Mouse (Mus musculus) olfactory bulb, adult 2 months (tissue): Measurements from ENCODE around the gene Ptov1. TPM values are rescaled to one million over a fixed set of nuclear protein-coding genes. Genes with fewer than 3 reads are reported as not detected.

Experiments
- H3K27ac ChIP-seq: fragments of 200-500 bp; 2 replicates; pipeline ENCODE4 v1.5.1; 2012; ENCODE audit warnings: low read depth, low read length; ENCODE audit not compliant: insufficient read depth
- H3K4me1 ChIP-seq: fragments of 200-500 bp; 2 replicates; pipeline ENCODE4 v1.6.1; 2012; ENCODE audit warnings: low read length; ENCODE audit not compliant: control insufficient read depth, insufficient read depth
- H3K4me3 ChIP-seq: fragments of 200-500 bp; 2 replicates; pipeline ENCODE4 v1.5.1; 2012; ENCODE audit warnings: mild to moderate bottlenecking, low read depth, low read length, moderate library complexity; ENCODE audit not compliant: insufficient read depth
- CTCF ChIP-seq: fragments of 200-500 bp; IDR thresholded peaks from 2 replicates; pipeline ENCODE4 v1.5.1; 2012; ENCODE audit warnings: low read depth, mild to moderate bottlenecking, low read length, moderate library complexity; ENCODE audit not compliant: insufficient read depth
- POLR2A ChIP-seq: fragments of 200-500 bp; IDR thresholded peaks from 2 replicates; pipeline ENCODE4 v1.6.1; 2012; ENCODE audit warnings: mild to moderate bottlenecking, low read depth, low read length, moderate library complexity; ENCODE audit not compliant: insufficient read depth
- WGBS: fragments of 180-500 bp; shearing (Covaris S2); methylation state at CpG from one replicate; pipeline ENCODE4 v1.1.7; 2018; 5-methylcytosine and 5-hydroxymethylcytosine counted together
- polyA plus RNA-seq: library from polyadenylated mRNA; stranded (reverse); fragments of >200 nt; gene quantifications from 2 replicates; pipeline ENCODE4 v1.2.4, GENCODE M21; 2012; ENCODE audit warnings: low replicate concordance; ENCODE audit not compliant: missing spikeins, insufficient read depth, insufficient read length

Gene Ptov1
- not detected in 2 replicates for polyA plus RNA-seq

- TF ChIP-seq CTCF (no peak), POLR2A (no peak)
- peak within 1 kb of the TSS; percentile 93 for H3K27ac ChIP-seq
- 4% methylated on average over 29 of the region's 29 CpGs for WGBS
- H3K4me1 ChIP-seq = peaks cover 35% of the 10 kb centered on the region
- H3K4me3 ChIP-seq = peak within 1 kb of the TSS; percentile 83
These were observed at the start of gene Ptov1 for GRCm38 (mm10) chr7:44869697-44870528. Gene Ptov1 (minus strand): TSS chr7:44869788.

GRCm38 (mm10) chr7:44919127-44919526, 49.5 kb upstream of the Ptov1 start:
- H3K27ac ChIP-seq = no peak overlapping the region
- 48% methylated on average over 5 of the region's 5 CpGs for WGBS
- no peak for TF ChIP-seq CTCF
- TF ChIP-seq POLR2A = no peak

GRCm38 (mm10) chr7:44918219-44918618, 48.6 kb upstream of the Ptov1 start:
- Histone ChIP-seq H3K4me1 (peaks cover 35% of the 10 kb centered on the region), H3K27ac (peak overlapping the region; percentile 85), H3K4me3 (no peak overlapping the region)
- TF ChIP-seq POLR2A = no peak
- TF ChIP-seq CTCF = no peak
- WGBS = 56% methylated on average over 3 of the region's 3 CpGs

More at GRCm38 (mm10) chr7:44919127-44919526, 49.5 kb upstream of the Ptov1 start:
- peaks cover 35% of the 10 kb centered on the region for H3K4me1 ChIP-seq
- no peak overlapping the region for H3K4me3 ChIP-seq

GRCm38 (mm10) chr7:44916881-44917280, 47.3 kb upstream of the Ptov1 start:
- no peak for TF ChIP-seq CTCF
- TF ChIP-seq POLR2A = no peak
- WGBS = 83% methylated on average over 4 of the region's 4 CpGs
- Histone ChIP-seq H3K4me3 (no peak overlapping the region), H3K4me1 (peaks cover 31% of the 10 kb centered on the region), H3K27ac (peak overlapping the region; percentile 85; the same call in 1 of the 2 replicates)

- 69% methylated on average over 6 of the region's 6 CpGs for WGBS
- TF ChIP-seq CTCF (no peak), POLR2A (no peak)
These were observed 46.6 kb upstream of the Ptov1 start for GRCm38 (mm10) chr7:44916191-44916590.

GRCm38 (mm10) chr7:44915314-44915713, 45.7 kb upstream of the Ptov1 start:
- H3K4me1 ChIP-seq = peaks cover 31% of the 10 kb centered on the region
- 87% methylated on average over 9 of the region's 9 CpGs for WGBS
- TF ChIP-seq CTCF = no peak
- TF ChIP-seq POLR2A = no peak
- no peak overlapping the region for H3K27ac ChIP-seq
- H3K4me3 ChIP-seq = no peak overlapping the region

More at GRCm38 (mm10) chr7:44916191-44916590, 46.6 kb upstream of the Ptov1 start:
- no peak overlapping the region for H3K4me3 ChIP-seq
- H3K27ac ChIP-seq = no peak overlapping the region
- H3K4me1 ChIP-seq = peaks cover 28% of the 10 kb centered on the region

GRCm38 (mm10) chr7:44914396-44914795, 44.8 kb upstream of the Ptov1 start:
- Histone ChIP-seq H3K27ac (no peak overlapping the region), H3K4me1 (peaks cover 39% of the 10 kb centered on the region), H3K4me3 (no peak overlapping the region)
- TF ChIP-seq CTCF (no peak), POLR2A (no peak)
- WGBS = 62% methylated on average over 2 of the region's 2 CpGs

GRCm38 (mm10) chr7:44908706-44909476, 39.3 kb upstream of the Ptov1 start:
- no peak overlapping the region for H3K4me3 ChIP-seq
- TF ChIP-seq POLR2A (no peak), CTCF (no peak)
- H3K4me1 ChIP-seq = peaks cover 47% of the 10 kb centered on the region
- WGBS = 42% methylated on average over 15 of the region's 15 CpGs
- peak overlapping the region; percentile 70 for H3K27ac ChIP-seq

GRCm38 (mm10) chr7:44905430-44905829, 35.8 kb upstream of the Ptov1 start:
- no peak overlapping the region for H3K27ac ChIP-seq
- TF ChIP-seq POLR2A = no peak
- TF ChIP-seq CTCF = no peak
- WGBS = 75% methylated on average over 20 of the region's 20 CpGs
- H3K4me1 ChIP-seq = peaks cover 52% of the 10 kb centered on the region
- no peak overlapping the region for H3K4me3 ChIP-seq
